9 mouse cellular contexts compared by ENCODE assay signal in genomic region chr7:126536466-126536865, GRCm38 (mm10). TPM values are rescaled to one million over a fixed set of nuclear protein-coding genes. Genes with fewer than 3 reads are reported as not detected.
A peak's percentile ranks its signal among the peaks of the same experiment; 100 is the strongest.
DNase-seq lines count a peak whose midpoint lies in the region; ATAC-seq and TF ChIP-seq lines count a peak whose summit lies in the region.
"Had no signal": no experiment of that assay in that cellular context is flagged by ENCODE, and none has a peak within 500 bp of the region (broad histone marks: within the 10 kb centered on the region; RNA-seq: fewer than 3 reads in every experiment).

No protein-coding gene starts in this region.

- peak overlapping the region; percentile 74 for H3K4me2 ChIP-seq in heart, embryonic 13.5 days
- peak overlapping the region; percentile 79 for H3K4me2 ChIP-seq in hindbrain, embryonic 14.5 days (replicated peaks)
- peak overlapping the region; percentile 72 for H3K4me2 ChIP-seq in midbrain, embryonic 12.5 days (replicated peaks)

- no peak for TF ChIP-seq POLR2A in brain, embryonic 14.5 days (IDR thresholded peaks at IDR 0.05; ENCODE audit: borderline replicate concordance, extremely low read depth, insufficient read depth, insufficient read length, poor library complexity, severe bottlenecking)

- no peaks in the 10 kb centered on the region; the same call in 1 of the 2 replicates for H3K4me1 ChIP-seq in heart, embryonic 13.5 days
- H3K4me1 ChIP-seq in hindbrain, embryonic 14.5 days (replicated peaks; ENCODE audit: control insufficient read depth, insufficient read depth, low read length), result no peaks in the 10 kb centered on the region
- peaks cover 13% of the 10 kb centered on the region; the same call in 1 of the 2 replicates for H3K4me1 ChIP-seq in midbrain, embryonic 12.5 days

- no peak for DNase-seq in heart, adult 9 months (ENCODE audit: low spot score in 2 of 2)
- DNase-seq in brain, embryonic 14.5 days (ENCODE audit: low read depth), result peak; percentile 4
- DNase-seq in hindbrain, embryonic 14.5 days (ENCODE audit: low spot score), result no peak
- no peak for DNase-seq in c-Kit-positive CD71-positive TER-119-positive erythroid progenitor cells, embryonic 14.5 days (ENCODE audit: low spot score)
- no peak for DNase-seq in adrenal gland, adult (ENCODE audit: inconsistent age in 2 of 2, low spot score in 1 of 2)
- DNase-seq: adrenal gland, adult 8-10 months had no signal

- H3K4me3 ChIP-seq in heart, embryonic 13.5 days, result peak overlapping the region; percentile 53
- H3K4me3 ChIP-seq in hindbrain, embryonic 14.5 days (replicated peaks; ENCODE audit: low read length), result peak overlapping the region; percentile 41
- peak overlapping the region; percentile 45 for H3K4me3 ChIP-seq in midbrain, embryonic 12.5 days

- peak overlapping the region; percentile 76 for H3K9ac ChIP-seq in heart, embryonic 13.5 days
- H3K9ac ChIP-seq in hindbrain, embryonic 14.5 days, result peak overlapping the region; percentile 56; the same call in 1 of the 2 replicates
- H3K9ac ChIP-seq in midbrain, embryonic 12.5 days (replicated peaks), result peak overlapping the region; percentile 64; the same call in 1 of the 2 replicates

- WGBS in heart, embryonic 13.5 days, result 55% methylated on average over 9 of the region's 9 CpGs
- WGBS in hindbrain, embryonic 14.5 days, result 53% methylated on average over 9 of the region's 9 CpGs
- WGBS in midbrain, embryonic 12.5 days, result 56% methylated on average over 9 of the region's 9 CpGs

- no peaks in the 10 kb centered on the region for H3K9me3 ChIP-seq in heart, embryonic 13.5 days
- no peaks in the 10 kb centered on the region for H3K9me3 ChIP-seq in hindbrain, embryonic 14.5 days (ENCODE audit: control insufficient read depth, low read length)
- no peaks in the 10 kb centered on the region for H3K9me3 ChIP-seq in midbrain, embryonic 12.5 days

- H3K36me3 ChIP-seq in heart, embryonic 13.5 days, result no peaks in the 10 kb centered on the region
- no peaks in the 10 kb centered on the region for H3K36me3 ChIP-seq in hindbrain, embryonic 14.5 days (replicated peaks; ENCODE audit: control insufficient read depth, insufficient read depth)
- no peaks in the 10 kb centered on the region for H3K36me3 ChIP-seq in midbrain, embryonic 12.5 days

- ATAC-seq in heart, embryonic 13.5 days (ENCODE audit: extremely low read depth, insufficient number of reproducible peaks, low FRiP score, low TSS enrichment), result no peak
- no peak for ATAC-seq in hindbrain, embryonic 14.5 days (ENCODE audit: low FRiP score)
- ATAC-seq in midbrain, embryonic 12.5 days (ENCODE audit: low FRiP score, low read depth), result no peak
- no peak for ATAC-seq in frontal cortex, adult (ENCODE audit: low TSS enrichment)

- no peak overlapping the region for H3K27ac ChIP-seq in heart, embryonic 13.5 days (replicated peaks)
- no peak overlapping the region for H3K27ac ChIP-seq in hindbrain, embryonic 14.5 days
- no peak overlapping the region for H3K27ac ChIP-seq in midbrain, embryonic 12.5 days (replicated peaks)

- no peak for TF ChIP-seq CTCF in brain, embryonic 14.5 days (IDR thresholded peaks at IDR 0.05; ENCODE audit: borderline replicate concordance, extremely low read depth, insufficient read depth, insufficient read length)

- peaks cover 25% of the 10 kb centered on the region for H3K27me3 ChIP-seq in heart, embryonic 13.5 days (replicated peaks)
- peaks cover 14% of the 10 kb centered on the region for H3K27me3 ChIP-seq in hindbrain, embryonic 14.5 days (ENCODE audit: control insufficient read depth, insufficient read depth, low read length)
- peaks cover 17% of the 10 kb centered on the region for H3K27me3 ChIP-seq in midbrain, embryonic 12.5 days

RNA-seq across cellular contexts. Expression of gene Eif3c, which starts 29.7 kb away (rescaled TPM):
- polyA plus RNA-seq in heart, embryonic 13.5 days (2015; fragmentation: Nextera tagmentation; extraction: Ambion mirVana), result 129 and 135 TPM in 2 replicates
- 108 and 149 TPM in 2 replicates for polyA plus RNA-seq in brain, embryonic 14.5 days (2012; rRNA removed)
- polyA plus RNA-seq in hindbrain, embryonic 14.5 days (2014; fragmentation: Nextera tagmentation; extraction: Ambion mirVana), result 162 and 165 TPM in 2 replicates
- polyA plus RNA-seq in midbrain, embryonic 12.5 days (2016; fragmentation: Nextera tagmentation; extraction: Ambion mirVana), result 200 and 222 TPM in 2 replicates

RNA-seq across cellular contexts. Expression of gene Atxn2l, which starts 33.2 kb away (rescaled TPM):
- 32.8 and 36.1 TPM in 2 replicates for polyA plus RNA-seq in heart, embryonic 13.5 days (2015; fragmentation: Nextera tagmentation; extraction: Ambion mirVana)
- polyA plus RNA-seq in brain, embryonic 14.5 days (2012; rRNA removed), result 178 and 208 TPM in 2 replicates
- 72.6 and 73.7 TPM in 2 replicates for polyA plus RNA-seq in hindbrain, embryonic 14.5 days (2014; fragmentation: Nextera tagmentation; extraction: Ambion mirVana)
- 72.8 and 82.0 TPM in 2 replicates for polyA plus RNA-seq in midbrain, embryonic 12.5 days (2016; fragmentation: Nextera tagmentation; extraction: Ambion mirVana)

RNA-seq across cellular contexts. Expression of gene Apobr, which starts 48.3 kb away (rescaled TPM):
- 0.15 and 0.33 TPM in 2 replicates for polyA plus RNA-seq in heart, embryonic 13.5 days (2015; fragmentation: Nextera tagmentation; extraction: Ambion mirVana)
- 0.38 and 0.81 TPM in 2 replicates for polyA plus RNA-seq in brain, embryonic 14.5 days (2012; rRNA removed)
- 0.26 and 0.36 TPM in 2 replicates for polyA plus RNA-seq in hindbrain, embryonic 14.5 days (2014; fragmentation: Nextera tagmentation; extraction: Ambion mirVana)
- 0.27 and 0.63 TPM in 2 replicates for polyA plus RNA-seq in midbrain, embryonic 12.5 days (2016; fragmentation: Nextera tagmentation; extraction: Ambion mirVana)

RNA-seq across cellular contexts. Expression of gene Cln3, which starts 49.2 kb away (rescaled TPM):
- 19.4 and 22.1 TPM in 2 replicates for polyA plus RNA-seq in heart, embryonic 13.5 days (2015; fragmentation: Nextera tagmentation; extraction: Ambion mirVana)
- polyA plus RNA-seq in brain, embryonic 14.5 days (2012; rRNA removed), result 45.5 and 64.3 TPM in 2 replicates
- 24.7 and 24.8 TPM in 2 replicates for polyA plus RNA-seq in hindbrain, embryonic 14.5 days (2014; fragmentation: Nextera tagmentation; extraction: Ambion mirVana)
- 26.1 and 29.2 TPM in 2 replicates for polyA plus RNA-seq in midbrain, embryonic 12.5 days (2016; fragmentation: Nextera tagmentation; extraction: Ambion mirVana)

RNA-seq across cellular contexts. Expression of gene Tufm, which starts 49.3 kb away (rescaled TPM):
- 160 and 181 TPM in 2 replicates for polyA plus RNA-seq in heart, embryonic 13.5 days (2015; fragmentation: Nextera tagmentation; extraction: Ambion mirVana)
- polyA plus RNA-seq in brain, embryonic 14.5 days (2012; rRNA removed), result 107 and 118 TPM in 2 replicates
- polyA plus RNA-seq in hindbrain, embryonic 14.5 days (2014; fragmentation: Nextera tagmentation; extraction: Ambion mirVana), result 116 and 136 TPM in 2 replicates
- polyA plus RNA-seq in midbrain, embryonic 12.5 days (2016; fragmentation: Nextera tagmentation; extraction: Ambion mirVana), result 115 and 119 TPM in 2 replicates
